Mouse (Mus musculus) megakaryocyte progenitor cell, adult 5-6 weeks (primary cell): Measurements from ENCODE around the gene Rhobtb1. TPM values are rescaled to one million over a fixed set of nuclear protein-coding genes. Genes with fewer than 3 reads are reported as not detected.

ENCODE experiments used
- ATAC-seq: replicated peaks from 2 replicates; pipeline ENCODE4 v1.8.0; 2016; ENCODE audit warnings: mild to moderate bottlenecking, moderate TSS enrichment, inconsistent platforms; ENCODE audit not compliant: poor library complexity
- total RNA-seq, 2 experiments: library from RNA; stranded (forward) in 1 of 2; stranded (reverse) in 1 of 2; fragments of 157-497, 149-512 nt in 1 of 2; fragments of 200-1000 nt in 1 of 2; gene quantifications; 2 replicates each; pipeline versions ENCODE4 v1.2.3 to v1.2.4; 2015 to 2017

Rhobtb1 gene
- total RNA-seq, 2 experiments from 2014 or later: 1.7 to 2.0 TPM

DNA sequence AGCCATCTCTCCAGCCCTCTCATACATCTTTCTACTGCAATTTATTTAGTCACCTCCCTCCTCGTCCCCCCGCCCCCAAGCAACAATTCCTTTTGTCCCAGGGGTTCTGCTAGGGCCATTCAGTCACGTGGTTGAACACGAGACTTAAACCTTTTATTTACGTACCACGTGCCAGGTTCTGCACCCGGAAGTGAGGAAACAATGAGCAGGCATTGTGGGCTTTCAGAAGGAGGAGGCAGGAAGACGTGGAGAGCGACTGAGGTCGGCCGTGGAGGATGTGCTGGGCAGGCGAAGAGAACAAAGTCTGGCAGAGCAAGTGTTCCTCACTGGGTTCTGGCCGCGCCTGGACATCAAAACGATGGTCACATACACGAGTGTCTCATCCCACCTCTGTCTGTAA is 160.6 kb downstream of the Rhobtb1 start:
- 0 out of 2 replicates have a peak, but pooled peaks have one; percentile 21 for ATAC-seq

DNA sequence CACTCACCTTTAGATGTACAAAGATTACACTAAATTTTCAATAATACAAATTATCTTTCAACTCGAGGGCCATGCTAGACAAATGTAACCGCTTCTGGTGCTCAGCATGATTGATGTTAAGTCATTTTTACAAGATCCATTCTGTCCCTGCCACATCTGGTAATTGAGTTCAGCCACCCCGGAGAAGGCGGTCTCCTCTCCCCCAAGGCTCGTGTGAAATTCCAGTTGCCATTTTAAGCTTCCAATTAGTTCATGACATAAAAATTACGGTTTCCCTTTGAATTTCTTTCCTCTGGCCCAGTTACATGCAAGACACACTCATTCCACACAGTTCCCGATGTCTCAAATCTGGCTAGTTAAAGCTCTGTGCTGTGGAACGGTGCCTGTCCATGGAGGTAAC is 162.7 kb downstream of the Rhobtb1 start:
- no peak for ATAC-seq

DNA sequence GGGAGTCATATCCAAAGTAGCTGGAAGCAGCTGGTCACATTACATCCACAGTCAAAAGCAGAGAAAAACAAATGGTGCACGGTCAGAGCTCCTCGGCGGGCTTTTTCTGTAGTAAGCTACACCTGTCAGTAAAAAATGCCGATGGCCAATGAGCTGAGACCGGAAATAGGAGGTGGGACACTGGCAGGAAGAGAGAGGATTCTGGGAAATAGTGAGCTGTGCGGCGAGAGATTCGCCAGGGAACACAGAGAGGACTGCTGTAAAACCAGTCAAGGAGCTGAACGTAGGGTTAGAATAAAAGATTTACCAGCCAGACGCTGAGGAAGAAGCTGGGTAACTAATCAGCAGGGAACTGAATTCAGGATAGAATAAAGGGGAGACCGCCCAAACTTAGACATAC is 167.3 kb downstream of the Rhobtb1 start:
- no peak for ATAC-seq

DNA sequence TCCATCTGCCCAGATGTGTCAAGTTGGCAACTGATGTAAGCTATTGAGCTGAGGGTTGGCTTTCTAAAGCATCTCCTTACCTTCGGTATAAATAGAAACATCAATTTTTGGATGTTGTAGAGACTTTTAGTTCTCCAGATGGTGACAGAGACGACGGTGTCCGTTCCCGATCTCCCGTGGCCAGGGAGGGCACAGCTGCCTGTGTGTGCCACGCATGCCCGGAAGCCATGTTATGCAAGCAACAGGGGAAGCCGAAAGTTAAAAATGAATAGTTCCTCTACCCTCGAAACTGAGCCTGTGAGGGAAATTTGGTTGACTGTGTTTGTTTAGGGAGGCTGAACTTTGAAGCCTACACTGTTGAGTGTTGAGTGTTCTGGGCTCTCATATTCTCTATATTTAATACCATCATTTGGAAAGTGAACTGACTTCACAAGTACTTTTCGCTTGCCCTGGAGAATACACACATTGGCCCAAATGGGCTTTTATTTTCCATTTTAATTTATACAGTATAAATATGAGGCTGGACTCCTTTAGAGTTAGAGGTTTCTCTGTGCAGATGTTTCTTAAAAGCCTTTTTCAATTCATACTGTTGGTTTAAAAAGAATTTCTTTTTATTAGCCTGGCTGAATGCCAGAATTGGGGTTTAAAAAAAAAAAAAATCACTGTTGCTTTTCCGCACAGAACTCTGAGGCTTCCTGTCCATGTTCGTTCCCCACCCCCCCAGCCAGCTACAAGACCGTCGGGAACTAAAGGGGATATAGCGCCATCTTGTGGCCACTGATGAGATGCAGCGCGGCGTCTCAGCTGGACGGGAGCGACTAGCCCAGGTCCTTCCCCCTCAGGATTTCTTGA is 169.7 kb downstream of the Rhobtb1 start:
- ATAC-seq: peak; percentile 98

DNA sequence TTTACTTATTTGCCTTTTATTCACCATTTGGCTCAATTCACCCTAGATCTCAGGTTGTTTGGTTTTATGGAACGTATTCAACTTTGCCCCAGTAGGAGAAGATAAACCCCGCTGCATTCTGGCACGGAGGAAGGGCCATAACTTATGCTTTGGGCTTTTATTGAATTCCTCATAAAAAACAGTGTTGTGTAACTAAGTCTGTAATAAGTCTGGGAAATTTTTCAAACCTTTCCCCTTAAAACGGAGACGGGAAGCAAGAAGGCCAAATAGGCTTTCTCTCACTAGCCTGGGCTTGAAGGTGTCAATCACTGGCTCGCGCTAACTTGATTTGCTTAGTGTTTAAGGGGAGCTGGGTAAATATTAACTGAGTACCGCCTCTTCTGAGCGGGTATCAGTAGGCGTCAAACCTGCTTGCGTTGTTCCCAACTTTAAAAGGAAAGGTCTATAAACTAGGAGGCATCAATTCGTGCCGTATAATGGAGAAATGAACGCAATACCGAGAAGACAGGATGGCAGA is 170.3 kb downstream of the Rhobtb1 start:
- ATAC-seq: no peak

DNA sequence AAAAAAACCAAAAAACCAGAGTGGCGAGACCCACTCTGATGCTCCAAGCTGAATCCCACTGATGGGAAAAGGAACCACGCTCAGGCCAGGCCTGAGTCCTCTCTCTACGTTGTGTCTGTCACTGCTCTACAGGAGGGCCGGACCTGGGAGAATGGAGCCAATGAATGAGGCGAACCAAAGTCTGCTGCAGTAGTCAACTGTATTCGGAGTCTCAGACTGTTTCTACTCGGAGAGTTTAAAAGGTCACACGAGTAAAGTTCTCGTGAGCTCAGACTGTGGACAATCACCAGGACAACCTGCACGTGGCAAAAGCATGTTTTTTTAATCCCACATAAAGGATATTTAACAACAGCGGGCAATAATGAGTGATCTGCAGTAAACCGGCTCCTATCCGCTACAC is 172.8 kb downstream of the Rhobtb1 start:
- ATAC-seq: no peak

DNA sequence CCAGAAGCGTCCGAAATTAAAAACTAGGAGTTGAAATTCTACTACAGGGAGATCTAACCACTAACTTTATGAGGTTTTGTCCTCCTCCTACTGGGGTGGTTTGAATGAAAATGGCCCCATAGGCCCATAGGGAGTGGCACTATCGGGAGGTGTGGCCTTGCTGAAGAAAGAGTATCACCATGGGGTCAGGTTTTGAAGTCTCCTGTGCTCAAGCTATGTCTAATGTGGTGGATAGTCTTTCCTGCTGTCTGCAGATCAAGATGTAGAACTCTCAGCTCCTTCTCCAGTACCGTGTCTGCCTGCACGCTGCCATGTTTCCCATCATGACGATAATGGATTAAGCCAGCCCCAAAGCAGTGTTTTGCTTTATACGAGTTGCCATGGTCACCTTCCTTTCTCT is 173.6 kb downstream of the Rhobtb1 start:
- ATAC-seq: no peak

DNA sequence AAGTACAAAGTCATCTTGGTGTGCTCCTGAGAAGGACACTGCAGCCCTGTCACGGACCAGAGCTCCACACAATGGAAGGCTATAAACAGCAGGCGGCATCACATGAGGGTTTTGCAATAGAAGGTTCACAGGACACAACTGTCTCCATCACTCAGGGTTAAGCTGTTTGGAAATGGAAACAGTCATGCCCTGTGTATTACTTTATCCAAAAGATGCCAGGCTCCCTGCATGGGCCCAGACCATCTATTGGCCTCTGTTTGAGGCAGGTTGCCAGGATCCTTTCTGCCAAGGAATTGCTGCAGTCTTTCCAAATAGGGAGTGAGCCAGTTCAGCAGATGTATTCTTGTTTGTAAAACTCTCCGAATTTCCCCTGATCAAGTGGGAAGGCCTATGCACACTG is 175.2 kb downstream of the Rhobtb1 start:
- no peak for ATAC-seq

DNA sequence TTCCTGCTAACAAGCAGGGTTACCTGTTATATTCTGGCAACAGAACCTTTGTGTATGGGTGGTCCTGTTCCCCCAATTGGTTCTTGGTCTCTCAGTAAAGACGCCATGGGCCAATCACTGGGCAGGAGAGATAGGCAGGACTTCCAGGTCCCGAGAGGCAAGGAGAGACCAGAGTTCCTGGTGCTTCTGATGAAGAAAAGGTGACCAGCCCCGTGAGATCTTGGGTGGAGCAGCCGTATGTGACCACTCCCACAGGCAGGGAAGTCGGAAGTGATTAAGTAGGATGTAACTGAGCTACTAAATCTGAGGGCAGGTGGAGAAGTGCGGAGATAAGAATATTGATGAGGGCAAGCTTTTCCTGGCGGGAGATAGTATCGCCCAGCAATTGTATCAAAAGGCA is 176.1 kb downstream of the Rhobtb1 start:
- ATAC-seq: no peak

DNA sequence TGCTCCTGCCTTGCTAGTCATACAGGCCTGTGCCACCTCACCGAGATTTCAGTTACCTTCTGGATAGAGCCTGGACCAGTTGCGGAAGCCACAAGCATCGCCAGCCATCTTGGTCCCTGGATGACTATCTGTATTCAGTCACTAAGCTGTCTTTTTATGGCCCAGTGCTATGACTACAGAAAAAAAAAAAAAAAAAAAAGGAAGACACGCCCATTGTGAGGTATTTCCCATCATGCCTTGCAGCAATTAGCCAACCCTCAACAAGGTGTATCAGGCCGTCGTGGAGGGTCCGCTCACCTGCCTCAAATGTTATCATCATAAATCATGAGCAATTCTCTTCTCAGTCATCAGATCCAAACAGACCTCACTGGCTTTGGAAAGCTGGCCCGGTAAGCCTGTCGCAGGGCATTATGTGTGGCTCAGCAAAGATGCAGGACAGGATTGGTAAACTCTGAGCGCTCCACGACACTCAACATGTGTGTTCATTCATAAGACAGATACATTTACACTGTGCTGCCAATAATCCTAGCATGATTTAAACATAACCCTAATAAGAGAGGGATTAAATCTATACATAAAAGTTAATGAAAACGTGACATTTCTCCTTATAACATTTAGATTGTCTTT is 176.9 kb downstream of the Rhobtb1 start:
- ATAC-seq: no peak

DNA sequence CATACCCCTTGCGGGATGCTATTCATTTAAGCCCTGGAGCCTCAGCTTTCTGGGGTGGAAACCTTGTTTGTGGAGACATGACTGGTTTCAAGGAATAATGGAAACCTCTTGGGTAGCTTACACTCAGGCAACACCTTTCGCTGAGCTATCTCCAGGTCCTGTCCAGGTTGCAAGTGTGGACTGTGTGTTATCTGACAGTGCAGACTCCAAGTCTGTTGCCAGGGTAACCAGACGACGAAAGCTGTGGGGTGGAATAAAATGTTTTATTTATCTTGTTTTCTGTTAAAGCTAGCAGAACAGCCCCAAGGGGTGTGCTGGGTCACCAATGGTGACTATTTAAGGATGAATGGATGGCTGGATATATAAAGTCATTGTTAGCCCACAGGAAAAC is 177.4 kb downstream of the Rhobtb1 start:
- ATAC-seq: peak; percentile 81

DNA sequence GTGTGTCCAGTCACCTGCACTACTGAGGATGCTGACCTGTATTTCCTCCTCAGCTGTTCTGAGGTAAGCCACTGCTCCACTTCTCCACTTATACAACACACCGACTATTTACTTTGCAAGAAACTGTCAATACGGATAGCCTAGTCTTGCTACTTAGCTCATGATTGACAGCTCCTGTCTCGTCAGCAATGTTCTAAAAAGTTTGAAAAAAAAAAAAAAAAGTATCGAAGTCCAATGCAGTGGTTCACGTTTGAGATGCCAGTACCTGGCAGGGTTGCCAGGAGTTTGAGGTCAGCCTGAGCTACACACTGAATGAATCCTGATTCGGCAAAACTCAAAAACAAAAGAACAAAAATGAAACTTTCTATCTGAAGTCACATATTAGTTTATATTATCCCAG is 180.0 kb downstream of the Rhobtb1 start:
- no peak for ATAC-seq

DNA sequence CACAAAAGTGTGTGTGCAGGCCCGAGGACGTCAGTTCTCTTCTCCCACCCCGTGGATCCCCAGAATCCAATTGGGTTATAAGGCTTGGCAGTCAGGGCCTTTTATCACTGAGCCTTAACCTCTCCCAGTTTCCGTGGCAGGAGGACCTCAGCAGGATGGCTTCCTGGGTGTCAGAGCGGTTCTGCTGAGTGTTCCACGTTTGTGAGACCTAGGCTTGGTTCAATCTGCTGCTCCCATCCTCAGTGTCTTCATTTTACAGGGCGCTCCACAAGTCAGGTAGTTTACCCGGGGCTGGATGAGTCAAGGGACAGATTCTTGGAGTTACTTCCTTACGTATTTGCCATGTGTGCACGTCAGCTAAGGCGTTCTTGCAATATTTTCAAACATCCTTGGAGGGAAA is 182.0 kb downstream of the Rhobtb1 start:
- ATAC-seq: no peak

DNA sequence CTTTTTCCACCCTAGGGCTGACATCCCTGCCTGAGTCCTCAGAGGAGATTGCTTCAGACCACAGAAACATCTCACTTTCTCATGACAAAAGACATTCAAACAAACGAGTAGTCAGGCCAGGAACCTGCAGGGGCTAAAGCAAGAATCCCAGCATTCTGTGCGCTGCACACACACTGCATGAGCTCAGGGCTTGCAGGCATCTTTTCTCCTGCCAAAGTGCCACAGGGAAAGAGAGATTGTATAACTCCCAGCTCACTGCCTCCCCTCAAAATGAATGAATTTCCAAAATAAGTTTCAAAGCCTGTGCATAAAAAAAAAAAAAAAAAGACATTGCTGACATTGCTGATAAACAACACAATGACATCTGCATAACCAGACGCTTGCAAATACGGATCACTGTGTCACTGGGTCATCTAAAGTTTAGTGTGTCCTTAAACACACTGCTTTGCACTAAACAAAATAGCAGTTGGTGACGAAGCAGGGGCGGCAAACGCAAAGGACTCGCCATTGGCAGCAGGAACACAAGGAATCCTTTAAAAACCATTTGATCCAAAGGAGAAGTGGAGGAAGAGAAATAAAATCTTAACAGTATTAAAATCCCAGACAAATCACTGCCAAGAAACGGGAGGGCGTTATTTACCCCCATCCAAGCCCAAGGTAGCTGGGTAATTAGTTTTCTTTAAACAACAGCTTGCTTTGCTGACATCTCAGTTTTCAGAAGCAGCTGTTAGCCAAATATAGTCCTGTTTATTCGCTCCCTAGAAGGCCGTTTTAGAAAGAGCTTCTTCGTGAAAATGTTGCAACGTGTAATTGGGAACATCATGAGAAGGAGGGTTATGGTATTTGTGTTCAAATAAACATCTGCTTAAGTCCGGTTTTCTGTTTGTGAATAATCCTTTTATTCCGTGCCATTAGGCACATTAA is 183.3 kb downstream of the Rhobtb1 start:
- ATAC-seq: no peak

DNA sequence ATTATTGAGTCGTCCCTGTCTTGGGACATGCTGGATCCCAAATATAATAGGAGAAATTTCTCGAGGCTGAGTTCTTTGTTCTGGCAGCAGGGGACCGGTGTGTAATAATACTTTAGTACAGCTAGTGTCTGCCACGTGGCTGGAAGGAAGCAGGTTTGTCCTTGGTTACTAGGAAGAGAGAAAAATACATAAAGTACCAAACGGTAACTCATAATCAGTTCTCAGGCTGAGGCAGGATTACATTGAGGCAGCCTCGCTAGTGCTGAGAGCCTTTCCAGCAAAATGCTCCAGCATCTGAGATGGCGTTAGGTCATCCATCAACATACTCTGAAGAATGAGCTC is 183.9 kb downstream of the Rhobtb1 start:
- no peak for ATAC-seq

DNA sequence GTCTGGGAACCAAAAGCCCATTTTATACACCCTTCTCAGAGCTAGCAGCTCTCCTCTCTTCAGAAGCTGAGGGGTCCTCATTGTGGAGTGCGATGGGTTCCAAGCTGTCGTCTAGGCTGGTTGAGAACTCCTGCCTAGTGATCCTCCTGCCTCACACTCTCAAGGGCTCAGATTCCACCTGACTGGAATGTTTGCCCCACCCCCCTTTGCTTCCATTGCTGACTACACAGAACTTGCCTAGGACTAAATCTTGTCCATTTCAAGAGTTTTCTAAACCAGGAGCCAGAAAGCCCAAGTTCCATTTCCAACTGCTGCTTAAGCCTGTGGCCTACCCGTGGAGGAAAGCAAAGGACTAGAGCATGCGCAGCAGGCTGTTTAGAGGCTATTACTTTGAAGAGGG is 184.4 kb downstream of the Rhobtb1 start:
- ATAC-seq: no peak

DNA sequence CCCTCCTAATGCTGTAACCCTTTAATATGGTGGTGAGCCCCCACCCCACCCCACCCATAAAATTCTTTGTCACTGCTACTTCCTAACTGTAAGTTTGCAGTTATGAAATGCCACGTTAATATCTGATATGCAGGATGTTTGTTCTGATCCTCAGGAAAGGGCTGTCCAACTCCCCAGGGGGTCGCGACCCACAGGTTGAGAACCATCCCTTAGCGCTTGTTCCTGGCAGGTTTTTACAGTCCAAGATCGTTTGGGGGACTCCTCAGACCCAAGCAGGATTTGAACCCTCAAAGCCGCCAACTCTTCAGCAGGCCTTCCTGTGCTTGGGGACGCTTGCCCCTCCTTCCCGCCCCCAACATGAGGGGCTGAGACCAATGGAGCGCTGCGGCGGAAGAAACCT is 185.0 kb downstream of the Rhobtb1 start:
- ATAC-seq: no peak

DNA sequence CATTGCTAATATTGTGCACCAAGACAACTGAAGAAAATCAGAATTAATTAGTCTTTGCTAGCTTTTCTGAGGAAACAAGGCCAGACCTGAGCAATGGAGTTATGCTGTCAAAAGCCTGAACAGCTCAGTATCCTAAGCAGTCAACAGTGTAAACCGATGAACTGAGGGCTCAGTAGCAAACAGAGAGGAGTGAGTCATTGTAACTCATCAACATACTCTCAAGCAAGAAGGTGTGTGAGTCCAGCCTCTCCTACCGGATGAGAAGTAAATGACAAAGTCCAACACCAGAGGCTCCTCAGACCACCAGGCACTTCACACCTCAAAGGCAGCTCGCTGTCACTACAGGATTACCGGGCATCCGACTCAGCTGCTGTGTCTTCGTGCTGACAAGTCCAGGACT is 188.8 kb downstream of the Rhobtb1 start:
- ATAC-seq: no peak
